Mouse (Mus musculus): ENCODE data around the gene Nup35. TPM values are rescaled to one million over a fixed set of nuclear protein-coding genes. Genes with fewer than 3 reads are reported as not detected.

The Nup35 gene
- polyA plus RNA-seq, 2 experiments = 25.3 to 31.9 TPM

DNA sequence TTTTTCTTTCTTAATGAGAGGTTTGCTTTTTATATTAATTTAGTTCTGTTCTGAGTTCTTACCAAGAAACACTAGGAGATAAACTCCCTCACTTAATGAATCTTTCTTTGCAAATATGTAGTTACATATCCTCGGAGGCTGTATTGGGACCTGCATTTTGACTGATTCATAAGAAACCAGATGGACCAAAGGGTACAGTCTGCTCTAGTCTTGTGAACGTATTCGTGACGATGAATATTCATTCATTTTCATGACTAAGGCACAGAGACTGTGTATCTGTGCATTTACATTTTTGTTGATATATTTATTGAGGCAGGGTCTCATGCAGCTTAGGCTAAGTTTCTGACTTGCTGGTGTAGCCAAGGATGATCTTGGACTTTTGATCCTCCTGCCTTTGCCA, 7.5 kb downstream of the Nup35 start:
- H3K27me3 ChIP-seq (ENCODE audit: control insufficient read depth, insufficient read depth, low read length) = no peaks in the 10 kb centered on the region
- no peak overlapping the region for H3K4me2 ChIP-seq (ENCODE audit: low read depth)
- 81% methylated on average over 4 of the region's 4 CpGs for WGBS (ENCODE audit: insufficient replicate concordance)
- TF ChIP-seq EP300 (IDR thresholded peaks at IDR 0.05; ENCODE audit: low read depth) = no peak
- TF ChIP-seq CTCF (IDR thresholded peaks at IDR 0.05; ENCODE audit: low read depth) = no peak
- ATAC-seq (ENCODE audit: insufficient read depth) (no peak), DNase-seq (ENCODE audit: low read depth in 3 of 3, low spot score in 3 of 3) (no peak)
- H3K36me3 ChIP-seq (replicated peaks; ENCODE audit: control insufficient read depth, insufficient read depth, low read depth) = no peaks in the 10 kb centered on the region
- no peaks in the 10 kb centered on the region for H3K9me3 ChIP-seq (ENCODE audit: control insufficient read depth, low read length)
- H3K4me3 ChIP-seq (ENCODE audit: insufficient read depth in 1 of 2, low read depth in 2 of 2, low read length in 2 of 2) = no peak overlapping the region
- H3K4me1 ChIP-seq (replicated peaks; ENCODE audit: control insufficient read depth in 2 of 2, insufficient read depth in 2 of 2, low read length in 1 of 2) = no peaks in the 10 kb centered on the region
- no peak overlapping the region for H3K9ac ChIP-seq (replicated peaks)
- no peak overlapping the region for H3K27ac ChIP-seq

DNA sequence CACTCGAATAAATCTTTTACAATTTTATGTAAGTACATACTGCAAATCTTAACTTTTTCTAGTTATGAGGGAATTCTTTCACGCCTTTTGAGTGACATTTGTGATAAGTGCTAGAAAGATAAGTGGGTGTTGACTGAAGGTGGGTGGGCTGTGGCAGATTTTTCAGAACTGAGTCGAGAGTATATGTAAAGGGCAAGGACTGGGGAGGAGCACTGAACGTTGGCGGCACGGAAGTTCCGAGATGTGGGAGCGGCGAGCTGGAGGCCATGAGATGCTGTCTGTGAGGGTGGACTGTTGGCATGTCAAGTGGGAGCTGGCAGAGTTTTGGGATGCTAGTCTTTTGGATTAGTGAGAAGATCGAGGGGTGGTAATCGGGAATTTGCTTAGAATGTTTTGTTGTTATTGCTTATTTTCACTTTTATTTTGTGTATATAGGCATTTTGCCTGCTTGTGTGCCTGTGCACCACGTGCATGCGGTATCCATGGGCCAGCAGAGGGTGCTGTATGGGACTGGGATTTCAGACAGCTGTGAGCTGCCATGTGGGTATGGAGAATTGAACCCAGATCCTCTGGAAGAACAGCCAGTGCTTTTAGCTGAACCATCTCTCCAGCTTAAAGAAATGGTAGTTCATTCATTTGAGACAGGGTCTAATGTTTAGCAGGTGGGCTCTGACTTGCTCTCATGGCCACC, 15.4 kb downstream of the Nup35 start:
- no peak overlapping the region for H3K4me2 ChIP-seq (ENCODE audit: low read depth)
- H3K27ac ChIP-seq = no peak overlapping the region
- DNase-seq (ENCODE audit: low read depth in 3 of 3, low spot score in 3 of 3) (no peak), ATAC-seq (ENCODE audit: insufficient read depth) (no peak)
- no peaks in the 10 kb centered on the region for H3K27me3 ChIP-seq (ENCODE audit: control insufficient read depth, insufficient read depth, low read length)
- no peak overlapping the region for H3K9ac ChIP-seq (replicated peaks)
- no peak overlapping the region for H3K4me3 ChIP-seq (ENCODE audit: insufficient read depth in 1 of 2, low read depth in 2 of 2, low read length in 2 of 2)
- no peaks in the 10 kb centered on the region for H3K9me3 ChIP-seq (ENCODE audit: control insufficient read depth, low read length)
- H3K4me1 ChIP-seq (replicated peaks; ENCODE audit: control insufficient read depth in 2 of 2, insufficient read depth in 2 of 2, low read length in 1 of 2) = no peaks in the 10 kb centered on the region
- 79% methylated on average over 13 of the region's 13 CpGs for WGBS (ENCODE audit: insufficient replicate concordance)
- TF ChIP-seq CTCF (IDR thresholded peaks at IDR 0.05; ENCODE audit: low read depth) (peak; percentile 31), EP300 (IDR thresholded peaks at IDR 0.05; ENCODE audit: low read depth) (no peak)
- no peaks in the 10 kb centered on the region for H3K36me3 ChIP-seq (replicated peaks; ENCODE audit: control insufficient read depth, insufficient read depth, low read depth)

DNA sequence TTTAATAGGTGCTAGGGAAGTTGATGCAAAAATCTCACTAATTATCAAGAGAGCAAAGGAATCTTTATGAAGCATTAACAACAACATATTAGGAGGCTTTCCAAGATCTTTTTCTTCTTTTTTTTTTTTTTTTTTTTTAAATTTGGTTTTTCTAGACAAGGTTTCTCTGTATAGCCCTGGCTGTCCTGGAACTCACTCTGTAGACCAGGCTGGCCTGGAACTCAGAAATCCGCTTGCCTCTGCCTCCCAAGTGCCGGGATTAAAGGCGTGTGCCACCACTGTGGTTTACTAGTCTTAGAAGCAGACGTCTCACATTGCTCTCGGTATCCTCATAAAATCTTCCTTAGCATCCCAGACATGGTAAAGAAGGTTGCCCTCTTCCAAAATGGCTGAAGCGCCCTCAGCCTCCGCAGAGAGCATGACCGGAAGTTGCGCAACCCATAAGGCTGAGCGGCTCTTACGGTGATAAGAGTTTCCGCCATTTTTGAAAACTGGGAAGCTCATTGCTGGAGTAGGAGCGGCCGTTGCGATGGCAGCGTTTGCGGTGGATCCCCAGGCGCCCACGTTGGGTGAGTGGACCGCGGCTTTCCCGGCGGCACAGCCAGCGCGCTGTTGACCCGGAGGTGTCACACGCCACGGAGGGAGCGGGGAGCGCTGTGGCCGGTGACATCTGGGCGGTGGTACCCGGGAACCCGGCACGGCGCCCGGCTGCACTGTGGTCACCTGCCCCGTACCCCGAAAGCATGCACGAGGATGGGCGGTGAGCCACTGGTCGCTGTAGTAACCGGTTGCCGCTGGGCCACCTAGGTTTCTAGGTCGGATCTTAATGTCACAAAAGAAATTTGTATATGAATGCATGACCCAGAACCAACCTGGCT, 21.6 kb downstream of the Nup35 start:
- under 1% methylated on average over 45 of the region's 45 CpGs for WGBS (ENCODE audit: insufficient replicate concordance)
- Histone ChIP-seq H3K36me3 (replicated peaks; ENCODE audit: control insufficient read depth, insufficient read depth, low read depth) (peaks cover 9% of the 10 kb centered on the region), H3K27me3 (ENCODE audit: control insufficient read depth, insufficient read depth, low read length) (no peaks in the 10 kb centered on the region), H3K27ac (peak overlapping the region; percentile 68), H3K9ac (replicated peaks) (peak overlapping the region; percentile 89), H3K4me2 (ENCODE audit: low read depth) (peak overlapping the region; percentile 68), H3K9me3 (ENCODE audit: control insufficient read depth, low read length) (no peaks in the 10 kb centered on the region), H3K4me3 (ENCODE audit: insufficient read depth in 1 of 2, low read depth in 2 of 2, low read length in 2 of 2) (peak overlapping the region; percentile 92 to 99), H3K4me1 (replicated peaks; ENCODE audit: control insufficient read depth in 2 of 2, insufficient read depth in 2 of 2, low read length in 1 of 2) (peaks cover 5 to 6% of the 10 kb centered on the region in 2 experiments)
- TF ChIP-seq CTCF (IDR thresholded peaks at IDR 0.05; ENCODE audit: low read depth) (no peak), EP300 (IDR thresholded peaks at IDR 0.05; ENCODE audit: low read depth) (0 out of 2 replicates have a peak, but pooled peaks have one; percentile 33)
- peak; percentile 97 for ATAC-seq (ENCODE audit: insufficient read depth)
- DNase-seq (ENCODE audit: low read depth in 3 of 3, low spot score in 3 of 3) = peak; percentile 82 to 85 (median 85)

DNA sequence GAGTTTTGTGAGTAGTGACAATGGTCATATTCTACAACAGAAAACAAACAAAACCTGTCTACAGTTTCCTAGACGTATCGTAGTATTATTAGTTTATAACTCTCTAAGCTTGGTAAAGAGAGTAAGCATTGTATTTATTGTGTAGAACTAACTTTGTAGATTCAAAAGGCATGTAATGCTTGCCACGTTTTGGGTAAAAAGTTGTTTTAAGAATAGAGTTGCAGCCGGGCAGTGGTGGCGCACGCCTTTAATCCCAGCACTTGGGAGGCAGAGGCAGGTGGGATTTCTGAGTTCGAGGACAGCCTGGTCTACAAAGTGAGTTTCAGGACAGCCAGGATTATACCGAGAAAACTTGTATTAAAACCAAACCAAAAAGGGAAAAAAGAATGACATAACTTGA, 22.4 kb downstream of the Nup35 start:
- peak overlapping the region; percentile 68 for H3K4me2 ChIP-seq (ENCODE audit: low read depth)
- H3K27me3 ChIP-seq (ENCODE audit: control insufficient read depth, insufficient read depth, low read length) = no peaks in the 10 kb centered on the region
- no peak overlapping the region for H3K27ac ChIP-seq
- H3K9ac ChIP-seq (replicated peaks) = peak overlapping the region; percentile 89
- no peaks in the 10 kb centered on the region for H3K9me3 ChIP-seq (ENCODE audit: control insufficient read depth, low read length)
- H3K36me3 ChIP-seq (replicated peaks; ENCODE audit: control insufficient read depth, insufficient read depth, low read depth) = peaks cover 17% of the 10 kb centered on the region
- WGBS (ENCODE audit: insufficient replicate concordance) = 3% methylated on average over 8 of the region's 8 CpGs
- ATAC-seq (ENCODE audit: insufficient read depth) (no peak), DNase-seq (ENCODE audit: low read depth in 3 of 3, low spot score in 3 of 3) (no peak)
- peaks cover 5 to 6% of the 10 kb centered on the region in 2 experiments for H3K4me1 ChIP-seq (replicated peaks; ENCODE audit: control insufficient read depth in 2 of 2, insufficient read depth in 2 of 2, low read length in 1 of 2)
- no peak for TF ChIP-seq CTCF (IDR thresholded peaks at IDR 0.05; ENCODE audit: low read depth)
- TF ChIP-seq EP300 (IDR thresholded peaks at IDR 0.05; ENCODE audit: low read depth) = no peak
- peak overlapping the region; percentile 92 to 99 for H3K4me3 ChIP-seq (ENCODE audit: insufficient read depth in 1 of 2, low read depth in 2 of 2, low read length in 2 of 2)

DNA sequence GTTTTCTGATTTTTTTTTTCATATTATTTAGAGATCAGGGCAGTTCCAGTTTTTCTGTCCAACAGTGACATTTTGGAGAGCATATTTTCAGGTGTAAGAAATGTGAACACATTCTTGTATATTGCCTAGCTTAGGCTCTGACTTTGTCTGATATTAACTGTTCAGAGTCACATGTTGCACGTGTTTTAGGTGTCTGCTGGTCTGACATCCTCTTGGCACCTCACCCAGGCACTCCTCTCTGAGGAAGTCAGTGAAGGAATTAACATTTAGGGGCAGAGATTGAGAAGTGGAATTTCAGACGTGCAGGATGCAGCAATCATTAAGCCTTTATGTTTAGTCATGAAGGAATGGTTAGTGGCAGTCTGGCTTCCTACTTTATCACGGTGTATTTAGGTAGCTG, 22.8 kb downstream of the Nup35 start:
- Histone ChIP-seq H3K4me3 (ENCODE audit: insufficient read depth in 1 of 2, low read depth in 2 of 2, low read length in 2 of 2) (peak overlapping the region; percentile 92 to 99), H3K4me2 (ENCODE audit: low read depth) (peak overlapping the region; percentile 68), H3K36me3 (replicated peaks; ENCODE audit: control insufficient read depth, insufficient read depth, low read depth) (peaks cover 18% of the 10 kb centered on the region), H3K9ac (replicated peaks) (peak overlapping the region; percentile 89), H3K27ac (no peak overlapping the region), H3K9me3 (ENCODE audit: control insufficient read depth, low read length) (no peaks in the 10 kb centered on the region), H3K4me1 (replicated peaks; ENCODE audit: control insufficient read depth in 2 of 2, insufficient read depth in 2 of 2, low read length in 1 of 2) (peaks cover 5 to 6% of the 10 kb centered on the region in 2 experiments), H3K27me3 (ENCODE audit: control insufficient read depth, insufficient read depth, low read length) (no peaks in the 10 kb centered on the region)
- TF ChIP-seq EP300 (IDR thresholded peaks at IDR 0.05; ENCODE audit: low read depth) (no peak), CTCF (IDR thresholded peaks at IDR 0.05; ENCODE audit: low read depth) (no peak)
- 25% methylated on average over 3 of the region's 3 CpGs for WGBS (ENCODE audit: insufficient replicate concordance)
- ATAC-seq (ENCODE audit: insufficient read depth) = no peak
- DNase-seq (ENCODE audit: low read depth in 3 of 3, low spot score in 3 of 3) = no peak

Data from liver, embryonic 14.5 days (tissue).